Mouse (Mus musculus) intestine, embryonic 16.5 days (tissue): ENCODE results near the gene Tnr. TPM values are rescaled to one million over a fixed set of nuclear protein-coding genes. Genes with fewer than 3 reads are reported as not detected.

Experiments used
- ATAC-seq: fragments of 200-750 bp; cut with Nextera tagmentation; 2 replicates; pipeline ENCODE4 v1.8.0; 2017; ENCODE audit warnings: moderate TSS enrichment, moderate library complexity
- H3K27ac ChIP-seq: fragments of 300-500 bp; sonication (generic); 2 replicates; pipeline ENCODE4 v1.5.1; 2014; ENCODE audit warnings: mild to moderate bottlenecking, low read length
- H3K27me3 ChIP-seq: fragments of 300-500 bp; sonication (generic); replicated peaks from 2 replicates; pipeline ENCODE4 v1.6.1; 2014; ENCODE audit warnings: low read length, control low read depth, mixed read lengths; ENCODE audit not compliant: control insufficient read depth, insufficient read depth
- H3K36me3 ChIP-seq: fragments of 300-500 bp; sonication (generic); 2 replicates; pipeline ENCODE4 v1.6.1; 2014; ENCODE audit warnings: low read length, control low read depth; ENCODE audit not compliant: control insufficient read depth, insufficient read depth
- H3K4me1 ChIP-seq: fragments of 300-500 bp; sonication (generic); 2 replicates; pipeline ENCODE4 v1.6.1; 2014; ENCODE audit warnings: low read length, control low read depth, mixed read lengths; ENCODE audit not compliant: control insufficient read depth, insufficient read depth
- H3K4me2 ChIP-seq: fragments of 300-500 bp; sonication (generic); 2 replicates; pipeline ENCODE4 v1.6.1; 2014; ENCODE audit warnings: low read depth, low read length, control low read depth
- H3K4me3 ChIP-seq: fragments of 300-500 bp; sonication (generic); 2 replicates; pipeline ENCODE4 v1.5.1; 2014; ENCODE audit warnings: mild to moderate bottlenecking, low read length
- H3K9ac ChIP-seq: fragments of 300-500 bp; sonication (generic); 2 replicates; pipeline ENCODE4 v1.6.1; 2014; ENCODE audit warnings: low read depth, low read length
- H3K9me3 ChIP-seq: fragments of 300-500 bp; sonication (generic); 2 replicates; pipeline ENCODE4 v1.6.1; 2016; ENCODE audit warnings: low read length, control low read depth; ENCODE audit not compliant: control insufficient read depth
- WGBS: fragments of 180-500 bp; shearing (Covaris S2); extraction: QIAGEN DNeasy Blood & Tissue Kit; methylation state at CpG from one replicate; pipeline ENCODE4 v1.1.7; 2014; 5-methylcytosine and 5-hydroxymethylcytosine counted together
- polyA plus RNA-seq: library from polyadenylated mRNA; unstranded; fragments of >200 nt; fragmentation: Nextera tagmentation; extraction: Ambion mirVana; gene quantifications from 2 replicates; pipeline ENCODE4 v1.2.1, GENCODE M21; 2015

The Tnr gene
- polyA plus RNA-seq, 1 experiment from 2014 or later = 0.20 TPM

DNA sequence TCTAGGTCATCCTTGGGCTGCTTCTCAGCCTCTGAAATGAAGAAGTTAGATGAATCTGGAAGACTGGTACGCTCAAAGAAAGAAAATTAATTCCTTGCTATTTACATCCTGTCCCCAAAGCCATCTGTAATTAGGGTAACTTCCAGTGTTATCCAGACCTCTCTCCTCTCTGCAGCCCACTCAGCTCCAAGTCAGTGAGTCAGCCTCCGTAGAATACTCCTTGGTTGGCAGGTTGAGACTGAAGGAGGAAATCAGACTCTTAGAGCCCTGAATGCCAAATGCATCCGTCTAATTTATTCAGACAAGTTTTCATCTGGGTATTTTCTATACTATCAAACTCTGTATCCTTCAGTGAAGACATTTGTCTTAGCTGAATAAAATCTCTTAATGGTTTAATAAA lies 255.9 kb downstream of the Tnr start:
- Histone ChIP-seq H3K4me3 (no peak overlapping the region), H3K4me2 (no peak overlapping the region), H3K9ac (no peak overlapping the region), H3K36me3 (no peaks in the 10 kb centered on the region), H3K4me1 (no peaks in the 10 kb centered on the region), H3K27ac (no peak overlapping the region), H3K9me3 (no peaks in the 10 kb centered on the region), H3K27me3 (no peaks in the 10 kb centered on the region)
- WGBS = 73% methylated on average over 3 of the region's 3 CpGs
- ATAC-seq = no peak

GRCm38 (mm10) chr1:159783842-159784241 lies 260.3 kb downstream of the Tnr start:
- H3K4me3 ChIP-seq = no peak overlapping the region
- WGBS = 42% methylated on average over 5 of the region's 5 CpGs
- H3K36me3 ChIP-seq = no peaks in the 10 kb centered on the region
- no peaks in the 10 kb centered on the region for H3K27me3 ChIP-seq
- H3K27ac ChIP-seq = no peak overlapping the region
- no peak overlapping the region for H3K4me2 ChIP-seq
- ATAC-seq = no peak
- no peaks in the 10 kb centered on the region for H3K4me1 ChIP-seq
- H3K9me3 ChIP-seq = no peaks in the 10 kb centered on the region
- no peak overlapping the region for H3K9ac ChIP-seq

DNA sequence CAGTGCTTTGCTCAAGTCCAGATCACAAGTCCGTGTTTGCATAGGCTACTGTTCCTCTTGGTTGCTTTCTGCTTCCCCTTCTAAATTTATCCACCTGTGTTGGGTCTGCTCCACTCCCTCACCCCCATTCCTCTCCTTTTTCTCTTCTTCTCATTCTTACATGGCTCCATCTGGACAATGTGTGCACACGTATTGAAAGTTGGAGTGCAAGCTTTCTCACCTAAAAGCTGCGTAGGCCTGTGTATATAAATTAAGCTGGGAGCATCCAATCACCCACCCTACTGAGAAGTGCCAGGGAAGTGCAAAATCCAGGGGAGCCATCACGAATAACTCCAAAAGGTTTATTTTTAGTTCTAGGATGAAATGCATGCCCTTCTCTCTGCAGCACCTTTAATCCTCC lies 264.7 kb downstream of the Tnr start:
- Histone ChIP-seq H3K9me3 (no peaks in the 10 kb centered on the region), H3K27me3 (no peaks in the 10 kb centered on the region), H3K4me1 (no peaks in the 10 kb centered on the region), H3K9ac (no peak overlapping the region), H3K36me3 (no peaks in the 10 kb centered on the region), H3K27ac (no peak overlapping the region), H3K4me2 (no peak overlapping the region), H3K4me3 (no peak overlapping the region)
- ATAC-seq = no peak
- WGBS = 74% methylated on average over 4 of the region's 4 CpGs

GRCm38 (mm10) chr1:159792546-159792945 lies 269.0 kb downstream of the Tnr start:
- 90% methylated on average over 2 of the region's 2 CpGs for WGBS
- Histone ChIP-seq H3K27me3 (no peaks in the 10 kb centered on the region), H3K9me3 (no peaks in the 10 kb centered on the region), H3K27ac (no peak overlapping the region), H3K4me1 (no peaks in the 10 kb centered on the region), H3K36me3 (no peaks in the 10 kb centered on the region), H3K9ac (no peak overlapping the region), H3K4me3 (no peak overlapping the region), H3K4me2 (no peak overlapping the region)
- no peak for ATAC-seq

GRCm38 (mm10) chr1:159796021-159796420 lies 272.5 kb downstream of the Tnr start:
- Histone ChIP-seq H3K4me1 (no peaks in the 10 kb centered on the region), H3K36me3 (no peaks in the 10 kb centered on the region), H3K27me3 (no peaks in the 10 kb centered on the region), H3K4me2 (no peak overlapping the region), H3K9me3 (no peaks in the 10 kb centered on the region), H3K9ac (no peak overlapping the region), H3K27ac (no peak overlapping the region), H3K4me3 (no peak overlapping the region)
- ATAC-seq = no peak
- 76% methylated on average over 2 of the region's 2 CpGs for WGBS

DNA sequence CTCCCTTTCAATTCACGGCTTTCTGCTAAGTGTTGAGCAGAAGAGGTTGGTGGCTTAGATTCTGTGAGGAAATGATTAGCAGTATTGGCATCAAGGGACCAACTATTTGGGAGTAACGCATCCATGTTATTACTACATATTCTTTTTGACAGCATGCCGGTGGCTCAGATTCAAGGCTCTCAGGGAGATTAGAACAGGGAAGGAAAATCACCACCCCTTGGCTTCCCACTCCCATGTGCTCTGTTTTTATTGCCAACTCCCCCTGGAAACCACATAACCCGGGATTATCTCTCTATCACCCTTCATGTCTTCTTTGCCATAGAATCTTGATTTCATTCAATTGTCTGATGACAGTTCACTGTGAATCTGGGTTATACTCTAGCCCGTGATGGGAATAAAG lies 276.8 kb downstream of the Tnr start:
- no peak overlapping the region for H3K4me3 ChIP-seq
- WGBS = 84% methylated on average over 5 of the region's 5 CpGs
- no peak for ATAC-seq
- no peak overlapping the region for H3K27ac ChIP-seq
- no peaks in the 10 kb centered on the region for H3K36me3 ChIP-seq
- no peak overlapping the region for H3K9ac ChIP-seq
- H3K4me1 ChIP-seq = no peaks in the 10 kb centered on the region
- no peak overlapping the region for H3K4me2 ChIP-seq
- H3K27me3 ChIP-seq = no peaks in the 10 kb centered on the region
- H3K9me3 ChIP-seq = no peaks in the 10 kb centered on the region

DNA sequence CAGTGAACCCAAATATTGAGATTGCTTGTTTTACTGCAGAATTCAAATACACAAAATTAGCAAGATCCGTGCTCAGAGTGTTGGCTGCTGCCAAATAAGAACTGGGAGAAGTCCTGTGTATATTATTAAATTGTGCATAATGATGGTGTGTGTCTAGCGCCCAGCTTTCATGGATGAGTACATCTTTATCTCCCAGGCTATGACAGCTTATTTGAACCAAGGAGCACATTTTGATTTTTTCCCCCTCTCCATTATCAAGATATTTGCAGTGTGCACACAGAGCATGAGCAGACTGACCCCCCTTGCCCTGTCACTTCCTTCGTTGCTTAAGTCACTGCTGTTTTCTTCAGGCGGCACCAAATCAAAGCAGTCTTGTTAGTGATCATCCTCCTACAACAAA lies 278.2 kb downstream of the Tnr start:
- no peaks in the 10 kb centered on the region for H3K36me3 ChIP-seq
- no peak overlapping the region for H3K4me3 ChIP-seq
- no peaks in the 10 kb centered on the region for H3K4me1 ChIP-seq
- H3K9ac ChIP-seq = no peak overlapping the region
- no peak overlapping the region for H3K4me2 ChIP-seq
- ATAC-seq = no peak
- no peaks in the 10 kb centered on the region for H3K9me3 ChIP-seq
- H3K27me3 ChIP-seq = no peaks in the 10 kb centered on the region
- 72% methylated on average over 4 of the region's 4 CpGs for WGBS
- H3K27ac ChIP-seq = no peak overlapping the region

- H3K4me3 ChIP-seq = no peak overlapping the region
- H3K9me3 ChIP-seq = no peaks in the 10 kb centered on the region
- no peak overlapping the region for H3K27ac ChIP-seq
- no peaks in the 10 kb centered on the region for H3K36me3 ChIP-seq
- ATAC-seq = no peak
- H3K4me1 ChIP-seq = no peaks in the 10 kb centered on the region
- no peak overlapping the region for H3K9ac ChIP-seq
- H3K27me3 ChIP-seq = no peaks in the 10 kb centered on the region
- no peak overlapping the region for H3K4me2 ChIP-seq
Measured at GRCm38 (mm10) chr1:159803711-159804110, 280.1 kb downstream of the Tnr start.

- Histone ChIP-seq H3K27me3 (no peaks in the 10 kb centered on the region), H3K4me1 (no peaks in the 10 kb centered on the region), H3K9ac (no peak overlapping the region), H3K4me2 (no peak overlapping the region), H3K9me3 (no peaks in the 10 kb centered on the region), H3K27ac (no peak overlapping the region), H3K36me3 (no peaks in the 10 kb centered on the region), H3K4me3 (no peak overlapping the region)
- ATAC-seq = no peak
- WGBS = 45% methylated on average over 3 of the region's 3 CpGs
Measured at GRCm38 (mm10) chr1:159809493-159809892, 285.9 kb downstream of the Tnr start.

- H3K4me2 ChIP-seq = no peak overlapping the region
- 0 out of 2 replicates have a peak, but pooled peaks cover 2% of the 10 kb centered on the region for H3K4me1 ChIP-seq
- no peaks in the 10 kb centered on the region for H3K27me3 ChIP-seq
- H3K9ac ChIP-seq = no peak overlapping the region
- H3K27ac ChIP-seq = no peak overlapping the region
- no peak for ATAC-seq
- 77% methylated on average over 2 of the region's 2 CpGs for WGBS
- no peaks in the 10 kb centered on the region for H3K36me3 ChIP-seq
- H3K4me3 ChIP-seq = no peak overlapping the region
- no peaks in the 10 kb centered on the region for H3K9me3 ChIP-seq
Measured at GRCm38 (mm10) chr1:159811805-159812204, 288.2 kb downstream of the Tnr start.
